Mouse (Mus musculus) neural tube, embryonic 15.5 days (tissue): Measurements from ENCODE around the gene Dao. TPM values are rescaled to one million over a fixed set of nuclear protein-coding genes. Genes with fewer than 3 reads are reported as not detected.

Experiments used
- ATAC-seq: fragments of 200-750 bp; cut with Nextera tagmentation; 2 replicates; pipeline ENCODE4 v1.8.0; 2017; ENCODE audit warnings: mild to moderate bottlenecking, moderate TSS enrichment, moderate library complexity; ENCODE audit not compliant: low FRiP score
- H3K27ac ChIP-seq: fragments of 300-500 bp; sonication (generic); replicated peaks from 2 replicates; pipeline ENCODE4 v1.5.1; 2015; ENCODE audit warnings: mild to moderate bottlenecking, inconsistent platforms
- H3K27me3 ChIP-seq: fragments of 300-500 bp; sonication (generic); replicated peaks from 2 replicates; pipeline ENCODE4 v1.6.1; 2015; ENCODE audit warnings: inconsistent platforms
- H3K36me3 ChIP-seq: fragments of 300-500 bp; sonication (generic); 2 replicates; pipeline ENCODE4 v1.6.1; 2015; ENCODE audit warnings: inconsistent platforms
- H3K4me1 ChIP-seq: fragments of 300-500 bp; sonication (generic); 2 replicates; pipeline ENCODE4 v1.6.1; 2015; ENCODE audit warnings: inconsistent platforms
- H3K4me2 ChIP-seq: fragments of 300-500 bp; sonication (generic); 2 replicates; pipeline ENCODE4 v1.6.1; 2015; ENCODE audit warnings: inconsistent platforms, mild to moderate bottlenecking, moderate library complexity
- H3K4me3 ChIP-seq: fragments of 300-500 bp; sonication (generic); replicated peaks from 2 replicates; pipeline ENCODE4 v1.5.1; 2015; ENCODE audit warnings: mild to moderate bottlenecking, inconsistent platforms
- H3K9ac ChIP-seq: fragments of 300-500 bp; sonication (generic); replicated peaks from 2 replicates; pipeline ENCODE4 v1.6.1; 2015; ENCODE audit warnings: mild to moderate bottlenecking, inconsistent platforms
- H3K9me3 ChIP-seq: fragments of 300-500 bp; sonication (generic); replicated peaks from 2 replicates; pipeline ENCODE4 v1.6.1; 2016; ENCODE audit warnings: inconsistent platforms
- WGBS: fragments of 180-500 bp; shearing (Covaris S2); methylation state at CpG from one replicate; pipeline ENCODE4 v1.1.7; 2015; ENCODE audit warnings: mixed read lengths; 5-methylcytosine and 5-hydroxymethylcytosine counted together
- polyA plus RNA-seq: library from polyadenylated mRNA; unstranded; fragments of >200 nt; fragmentation: Nextera tagmentation; extraction: Ambion mirVana; gene quantifications from 2 replicates; pipeline ENCODE4 v1.2.1, GENCODE M21; 2015

Dao gene
- polyA plus RNA-seq = 0.60 TPM in 1 of 2 replicates, not detected in the other

DNA sequence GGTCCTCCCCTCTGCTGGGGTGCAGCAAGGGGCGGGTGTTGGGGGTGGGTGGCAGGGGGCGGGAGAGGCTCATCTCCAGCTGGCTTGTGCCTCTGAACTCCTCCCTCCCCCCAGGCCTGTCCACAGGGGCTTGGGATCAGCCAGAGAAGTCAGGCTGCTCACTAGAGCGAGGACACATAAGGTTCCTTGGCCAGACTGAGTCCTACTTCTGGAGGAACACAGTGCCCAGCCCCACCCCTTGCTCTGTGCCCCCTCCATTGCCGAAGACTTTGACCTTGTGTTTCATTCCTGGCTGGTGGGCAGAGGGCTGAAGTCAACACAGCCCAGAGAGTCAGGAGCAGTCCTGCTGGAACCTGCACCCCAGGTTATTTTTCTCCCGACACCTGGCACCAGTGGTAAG, at the start of gene Dao:
TSS of gene Dao (plus strand) at position 162 of the 400 bp plus-strand sequence.
- peaks cover 7% of the 10 kb centered on the region; the same call in 1 of the 2 replicates for H3K4me1 ChIP-seq
- H3K27ac ChIP-seq = no peak within 1 kb of the TSS
- no peak for ATAC-seq
- no peak within 1 kb of the TSS for H3K9ac ChIP-seq
- H3K9me3 ChIP-seq = no peaks in the 10 kb centered on the region
- no peak within 1 kb of the TSS for H3K4me2 ChIP-seq
- no peaks in the 10 kb centered on the region for H3K27me3 ChIP-seq
- 64% methylated on average over 5 of the region's 5 CpGs for WGBS
- H3K36me3 ChIP-seq = no peaks in the 10 kb centered on the region
- no peak within 1 kb of the TSS for H3K4me3 ChIP-seq

GRCm38 (mm10) chr5:113954421-113954820, 49.1 kb upstream of the Dao start:
- WGBS = 11% methylated on average over 7 of the region's 7 CpGs
- H3K9ac ChIP-seq = no peak overlapping the region
- no peak overlapping the region for H3K4me2 ChIP-seq
- H3K4me1 ChIP-seq = peaks cover 10% of the 10 kb centered on the region
- H3K27me3 ChIP-seq = no peaks in the 10 kb centered on the region
- H3K4me3 ChIP-seq = no peak overlapping the region
- peaks cover 53% of the 10 kb centered on the region for H3K36me3 ChIP-seq
- peak; percentile 63; the same call in 1 of the 2 replicates for ATAC-seq
- no peaks in the 10 kb centered on the region for H3K9me3 ChIP-seq
- peak overlapping the region; percentile 56; the same call in 1 of the 2 replicates for H3K27ac ChIP-seq

DNA sequence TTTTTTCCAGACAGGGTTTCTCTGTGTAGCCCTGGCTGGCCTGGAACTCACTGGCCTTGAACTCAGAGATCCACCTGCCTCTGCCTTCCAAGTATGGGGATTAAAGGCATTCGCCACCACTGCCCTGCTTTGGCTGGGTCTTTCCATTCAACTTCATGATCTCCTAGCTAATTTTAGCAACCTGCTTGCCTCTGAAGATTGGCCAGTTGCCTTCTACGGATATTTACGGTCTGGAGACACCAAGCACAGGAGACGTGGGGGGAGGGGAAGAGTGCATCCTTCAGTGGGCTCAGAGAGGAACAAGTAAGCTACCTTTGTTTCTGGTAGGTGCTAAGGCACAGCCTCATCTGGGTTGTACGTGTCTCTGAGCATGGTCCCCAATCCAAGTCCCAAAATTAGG, 48.2 kb upstream of the Dao start:
- Histone ChIP-seq H3K4me1 (peaks cover 10% of the 10 kb centered on the region), H3K27ac (no peak overlapping the region), H3K27me3 (no peaks in the 10 kb centered on the region), H3K9ac (no peak overlapping the region), H3K36me3 (peaks cover 44% of the 10 kb centered on the region), H3K9me3 (no peaks in the 10 kb centered on the region), H3K4me3 (no peak overlapping the region), H3K4me2 (no peak overlapping the region)
- WGBS = 84% methylated on average over 5 of the region's 5 CpGs
- ATAC-seq = no peak

GRCm38 (mm10) chr5:113955691-113956090, 47.8 kb upstream of the Dao start:
- Histone ChIP-seq H3K4me2 (no peak overlapping the region), H3K36me3 (peaks cover 40% of the 10 kb centered on the region), H3K9ac (no peak overlapping the region), H3K9me3 (no peaks in the 10 kb centered on the region), H3K4me1 (peaks cover 8% of the 10 kb centered on the region), H3K4me3 (no peak overlapping the region), H3K27ac (no peak overlapping the region), H3K27me3 (no peaks in the 10 kb centered on the region)
- ATAC-seq = no peak
- WGBS = 89% methylated on average over 8 of the region's 8 CpGs

GRCm38 (mm10) chr5:113956510-113956909, 47.0 kb upstream of the Dao start:
- peak; percentile 41; the same call in 1 of the 2 replicates for ATAC-seq
- WGBS = 2% methylated on average over 4 of the region's 4 CpGs
- Histone ChIP-seq H3K4me3 (no peak overlapping the region), H3K27ac (no peak overlapping the region), H3K9ac (no peak overlapping the region), H3K9me3 (no peaks in the 10 kb centered on the region), H3K27me3 (no peaks in the 10 kb centered on the region), H3K4me2 (no peak overlapping the region), H3K36me3 (peaks cover 37% of the 10 kb centered on the region), H3K4me1 (peaks cover 4% of the 10 kb centered on the region; the same call in 1 of the 2 replicates)

GRCm38 (mm10) chr5:113959039-113959438, 44.5 kb upstream of the Dao start:
- no peak overlapping the region for H3K4me3 ChIP-seq
- no peak overlapping the region for H3K9ac ChIP-seq
- 13% methylated on average over 6 of the region's 6 CpGs for WGBS
- peaks cover 4% of the 10 kb centered on the region; the same call in 1 of the 2 replicates for H3K4me1 ChIP-seq
- H3K27me3 ChIP-seq = no peaks in the 10 kb centered on the region
- H3K9me3 ChIP-seq = no peaks in the 10 kb centered on the region
- H3K36me3 ChIP-seq = peaks cover 27% of the 10 kb centered on the region
- H3K4me2 ChIP-seq = no peak overlapping the region
- H3K27ac ChIP-seq = no peak overlapping the region
- ATAC-seq = no peak

DNA sequence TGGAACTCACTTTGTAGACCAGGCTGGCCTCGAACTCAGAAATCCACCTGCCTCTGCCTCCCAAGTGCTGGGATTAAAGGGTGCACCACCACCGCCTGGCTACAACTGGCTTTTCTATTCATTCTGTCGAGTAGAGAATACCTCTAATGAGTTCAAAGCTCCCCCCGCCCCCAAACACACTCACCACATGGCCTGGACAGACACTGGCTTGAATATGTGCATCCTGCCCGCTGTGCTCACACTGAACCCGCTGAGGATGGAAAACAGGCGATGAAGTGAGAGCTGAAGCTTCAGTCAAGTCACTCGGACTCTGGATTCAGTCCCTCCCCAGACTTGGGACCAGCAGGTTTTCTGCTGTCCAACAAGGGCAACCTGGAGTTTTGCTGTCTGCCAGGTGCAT, 43.1 kb upstream of the Dao start:
- 76% methylated on average over 8 of the region's 8 CpGs for WGBS
- no peaks in the 10 kb centered on the region for H3K4me1 ChIP-seq
- no peak for ATAC-seq
- H3K4me2 ChIP-seq = no peak overlapping the region
- H3K9ac ChIP-seq = no peak overlapping the region
- H3K9me3 ChIP-seq = no peaks in the 10 kb centered on the region
- H3K27me3 ChIP-seq = no peaks in the 10 kb centered on the region
- H3K36me3 ChIP-seq = peaks cover 38% of the 10 kb centered on the region
- no peak overlapping the region for H3K27ac ChIP-seq
- H3K4me3 ChIP-seq = no peak overlapping the region

GRCm38 (mm10) chr5:113961776-113962175, 41.7 kb upstream of the Dao start:
- Histone ChIP-seq H3K4me3 (no peak overlapping the region), H3K27me3 (no peaks in the 10 kb centered on the region), H3K4me1 (no peaks in the 10 kb centered on the region), H3K9me3 (no peaks in the 10 kb centered on the region), H3K36me3 (peaks cover 46% of the 10 kb centered on the region), H3K9ac (no peak overlapping the region), H3K27ac (no peak overlapping the region), H3K4me2 (no peak overlapping the region)
- ATAC-seq = no peak
- 78% methylated on average over 7 of the region's 7 CpGs for WGBS

GRCm38 (mm10) chr5:113964972-113965371, 38.5 kb upstream of the Dao start:
- no peak overlapping the region for H3K4me3 ChIP-seq
- no peaks in the 10 kb centered on the region for H3K4me1 ChIP-seq
- H3K27ac ChIP-seq = no peak overlapping the region
- no peak overlapping the region for H3K4me2 ChIP-seq
- no peak for ATAC-seq
- H3K9me3 ChIP-seq = no peaks in the 10 kb centered on the region
- no peaks in the 10 kb centered on the region for H3K27me3 ChIP-seq
- no peak overlapping the region for H3K9ac ChIP-seq
- peaks cover 56% of the 10 kb centered on the region for H3K36me3 ChIP-seq
- 88% methylated on average over 14 of the region's 14 CpGs for WGBS

- H3K27ac ChIP-seq = no peak overlapping the region
- no peaks in the 10 kb centered on the region for H3K9me3 ChIP-seq
- no peaks in the 10 kb centered on the region for H3K27me3 ChIP-seq
- WGBS = 98% methylated on average over 7 of the region's 7 CpGs
- H3K36me3 ChIP-seq = peaks cover 59% of the 10 kb centered on the region
- ATAC-seq = no peak
- H3K9ac ChIP-seq = no peak overlapping the region
- no peak overlapping the region for H3K4me3 ChIP-seq
- H3K4me2 ChIP-seq = no peak overlapping the region
- H3K4me1 ChIP-seq = no peaks in the 10 kb centered on the region
These were observed 37.8 kb upstream of the Dao start for GRCm38 (mm10) chr5:113965659-113966185.

- H3K4me2 ChIP-seq = no peak overlapping the region
- H3K36me3 ChIP-seq = peaks cover 54% of the 10 kb centered on the region
- no peak overlapping the region for H3K27ac ChIP-seq
- WGBS = 95% methylated on average over 13 of the region's 13 CpGs
- H3K4me1 ChIP-seq = no peaks in the 10 kb centered on the region
- H3K9me3 ChIP-seq = no peaks in the 10 kb centered on the region
- no peak overlapping the region for H3K4me3 ChIP-seq
- no peak for ATAC-seq
- no peaks in the 10 kb centered on the region for H3K27me3 ChIP-seq
- H3K9ac ChIP-seq = no peak overlapping the region
These were observed 36.9 kb upstream of the Dao start for GRCm38 (mm10) chr5:113966452-113967150.

DNA sequence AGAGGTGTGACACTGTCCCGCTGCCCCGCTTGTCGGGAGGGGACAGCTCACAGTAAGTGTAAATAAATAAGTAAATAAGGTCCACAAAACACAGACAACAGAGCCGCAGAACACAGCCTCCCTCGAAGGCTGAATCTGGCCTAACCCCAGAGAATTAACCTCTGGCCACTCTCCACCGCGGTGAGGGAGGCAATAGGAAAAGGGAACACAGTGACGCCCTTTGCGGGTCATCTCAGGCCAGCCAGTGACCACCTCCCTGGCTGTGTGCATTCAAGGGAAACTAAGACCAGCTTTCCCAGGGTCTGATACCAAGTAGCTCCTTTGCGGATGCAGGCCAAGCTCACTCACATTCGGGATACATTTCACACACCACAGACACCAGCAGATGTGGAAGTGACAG, 35.1 kb upstream of the Dao start:
- Histone ChIP-seq H3K4me2 (no peak overlapping the region), H3K4me1 (peaks cover 9% of the 10 kb centered on the region), H3K36me3 (peaks cover 54% of the 10 kb centered on the region), H3K9me3 (no peaks in the 10 kb centered on the region), H3K27me3 (no peaks in the 10 kb centered on the region), H3K4me3 (no peak overlapping the region), H3K27ac (no peak overlapping the region), H3K9ac (no peak overlapping the region)
- ATAC-seq = no peak
- WGBS = 83% methylated on average over 11 of the region's 11 CpGs
